Mouse (Mus musculus): ENCODE measurements at regions not wholly inside any gene's neighbourhood (a gene's known extent, or its start where the extent isn't known, plus 50 kb on each side); places are given as distances from the start of the nearest gene placed in this dataset.

- 72% methylated on average over 7 of the region's 7 CpGs for WGBS
- ATAC-seq (replicated peaks) = no peak
- no peaks in the 10 kb centered on the region for H3K4me1 ChIP-seq
Observed at GRCm38 (mm10) chr8:24353842-24354241, 371.8 kb downstream of the Adam3 start.

DNA sequence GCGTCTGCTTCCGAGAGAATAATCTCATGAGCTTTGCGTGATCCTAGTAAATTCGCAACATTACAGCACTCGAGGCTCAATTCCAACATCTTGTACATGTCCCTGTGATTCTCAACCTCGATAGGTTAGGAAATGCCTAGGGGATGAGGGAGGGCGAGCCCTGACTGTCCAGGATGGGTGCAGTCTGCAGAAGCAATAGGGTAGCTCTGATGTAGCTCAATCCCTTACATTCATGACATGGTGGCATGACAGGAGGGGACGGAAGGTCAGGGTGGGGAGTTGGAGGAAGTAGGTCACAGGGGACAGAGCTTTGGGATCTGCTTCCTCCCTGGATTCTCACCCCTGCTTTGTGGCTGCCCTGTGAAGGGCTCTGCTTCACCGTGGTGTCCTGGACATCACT, 373.3 kb downstream of the Adam3 start:
- H3K36me3 ChIP-seq = no peaks in the 10 kb centered on the region
- no peak for ATAC-seq (replicated peaks)
- H3K4me3 ChIP-seq = no peak overlapping the region
- H3K27me3 ChIP-seq = no peaks in the 10 kb centered on the region
- H3K4me1 ChIP-seq = no peaks in the 10 kb centered on the region
- no peaks in the 10 kb centered on the region for H3K9me3 ChIP-seq
- H3K4me2 ChIP-seq (replicated peaks) = no peak overlapping the region
- no peak overlapping the region for H3K27ac ChIP-seq (replicated peaks)
- no peak overlapping the region for H3K9ac ChIP-seq (replicated peaks)
- 86% methylated on average over 9 of the region's 9 CpGs for WGBS

More at GRCm38 (mm10) chr8:24353842-24354241, 371.8 kb downstream of the Adam3 start:
- Histone ChIP-seq H3K9me3 (no peaks in the 10 kb centered on the region), H3K27me3 (no peaks in the 10 kb centered on the region), H3K4me2 (replicated peaks) (no peak overlapping the region), H3K9ac (replicated peaks) (no peak overlapping the region), H3K36me3 (no peaks in the 10 kb centered on the region), H3K27ac (replicated peaks) (no peak overlapping the region), H3K4me3 (no peak overlapping the region)

DNA sequence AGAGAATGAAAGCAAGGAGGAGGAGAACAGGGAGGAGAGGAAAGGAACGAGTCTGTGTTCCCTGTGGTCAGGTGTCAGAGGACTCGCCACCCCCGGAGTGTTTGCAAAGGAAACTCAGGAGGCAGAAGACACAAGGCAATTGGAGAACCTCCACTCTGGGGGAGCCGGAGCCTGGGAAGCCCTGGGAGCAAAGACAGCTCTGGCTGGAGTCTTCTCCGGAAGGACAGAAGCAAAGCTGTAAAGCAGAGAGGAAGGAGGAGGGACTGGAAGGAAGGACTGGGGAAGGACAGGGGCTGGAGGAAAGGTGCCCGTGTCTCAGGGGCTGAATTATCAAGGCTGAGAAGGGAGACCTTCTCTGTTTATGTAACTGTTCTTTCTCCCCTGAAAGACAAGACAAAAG, 373.9 kb downstream of the Adam3 start:
- Histone ChIP-seq H3K9me3 (no peaks in the 10 kb centered on the region), H3K27ac (replicated peaks) (no peak overlapping the region), H3K36me3 (no peaks in the 10 kb centered on the region), H3K4me3 (no peak overlapping the region), H3K4me1 (no peaks in the 10 kb centered on the region), H3K4me2 (replicated peaks) (no peak overlapping the region), H3K27me3 (no peaks in the 10 kb centered on the region), H3K9ac (replicated peaks) (no peak overlapping the region)
- no peak for ATAC-seq (replicated peaks)
- WGBS = 40% methylated on average over 6 of the region's 6 CpGs

GRCm38 (mm10) chr8:24346390-24347113, 379.1 kb downstream of the Adam3 start:
- 78% methylated on average over 6 of the region's 6 CpGs for WGBS
- no peaks in the 10 kb centered on the region for H3K36me3 ChIP-seq
- H3K4me3 ChIP-seq = no peak overlapping the region
- H3K4me1 ChIP-seq = no peaks in the 10 kb centered on the region
- no peak overlapping the region for H3K27ac ChIP-seq (replicated peaks)
- H3K4me2 ChIP-seq (replicated peaks) = no peak overlapping the region
- ATAC-seq (replicated peaks) = no peak
- no peaks in the 10 kb centered on the region for H3K9me3 ChIP-seq
- no peaks in the 10 kb centered on the region for H3K27me3 ChIP-seq
- no peak overlapping the region for H3K9ac ChIP-seq (replicated peaks)

DNA sequence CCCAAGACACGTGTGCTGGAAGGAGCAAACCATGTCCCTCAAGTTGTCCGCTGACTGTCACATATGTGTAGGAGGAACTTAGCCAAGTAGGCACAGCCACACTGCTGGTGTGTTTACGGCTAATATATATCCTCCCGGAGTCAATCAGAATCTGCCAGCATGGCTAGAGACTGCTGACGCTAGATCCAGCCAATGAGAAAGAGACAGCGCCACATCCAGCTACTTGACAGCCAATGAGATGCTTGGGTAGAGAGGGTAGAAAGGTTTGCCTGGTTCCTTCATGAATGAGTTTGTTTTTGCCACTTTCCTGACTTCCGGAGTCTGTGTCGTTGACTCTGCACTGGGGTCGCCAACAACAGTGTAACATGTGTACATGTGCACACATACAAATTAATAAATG, 387.0 kb downstream of the Adam3 start:
- Histone ChIP-seq H3K9ac (replicated peaks) (no peak overlapping the region), H3K9me3 (no peaks in the 10 kb centered on the region), H3K4me3 (no peak overlapping the region), H3K4me1 (no peaks in the 10 kb centered on the region), H3K4me2 (replicated peaks) (no peak overlapping the region), H3K27me3 (no peaks in the 10 kb centered on the region), H3K36me3 (no peaks in the 10 kb centered on the region), H3K27ac (replicated peaks) (no peak overlapping the region)
- ATAC-seq (replicated peaks) = no peak
- WGBS = 89% methylated on average over 9 of the region's 9 CpGs

DNA sequence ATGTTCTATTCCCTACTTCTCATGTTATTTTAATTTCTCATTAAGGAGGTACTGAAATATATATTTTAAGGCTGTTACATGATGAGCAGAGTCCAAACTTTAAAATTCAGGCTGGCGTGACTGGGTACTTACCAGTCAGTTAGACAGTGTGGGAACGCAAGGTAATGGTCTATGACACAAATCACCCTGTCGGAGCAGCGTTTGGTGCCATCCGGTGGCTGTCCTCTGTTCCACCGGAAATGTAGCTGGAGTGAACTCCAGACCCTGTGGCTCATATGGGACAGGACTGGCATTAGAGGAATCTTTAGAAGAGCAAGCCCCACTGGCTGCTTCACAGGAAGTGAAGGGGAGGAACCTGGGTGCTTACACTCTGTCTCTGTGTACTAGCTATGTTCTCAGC, 388.0 kb downstream of the Adam3 start:
- Histone ChIP-seq H3K27ac (replicated peaks) (no peak overlapping the region), H3K9me3 (no peaks in the 10 kb centered on the region), H3K27me3 (no peaks in the 10 kb centered on the region), H3K4me2 (replicated peaks) (no peak overlapping the region), H3K9ac (replicated peaks) (no peak overlapping the region), H3K36me3 (no peaks in the 10 kb centered on the region), H3K4me1 (no peaks in the 10 kb centered on the region), H3K4me3 (no peak overlapping the region)
- ATAC-seq (replicated peaks) = peak; percentile 23; the same call in 1 of the 2 replicates
- WGBS = 57% methylated on average over 6 of the region's 6 CpGs

DNA sequence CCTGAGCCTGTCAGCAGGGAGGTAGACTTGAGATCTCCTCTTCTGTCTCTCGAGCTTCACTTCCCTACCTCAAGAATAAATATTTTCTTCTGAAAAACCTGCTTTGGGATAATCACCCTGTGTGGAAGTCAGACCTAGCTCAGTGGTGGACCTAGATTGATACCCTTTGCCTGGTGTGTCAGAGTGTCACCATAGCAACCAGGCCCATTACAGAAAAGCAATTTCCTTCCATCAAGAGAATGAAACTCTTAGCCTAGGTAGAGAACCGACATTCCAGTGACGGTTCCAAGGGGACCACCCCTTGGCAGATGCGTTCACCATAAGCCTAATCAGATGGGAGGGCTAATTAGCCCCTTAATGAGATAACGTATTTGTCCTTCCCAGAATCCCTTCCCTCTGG, 389.9 kb downstream of the Adam3 start:
- Histone ChIP-seq H3K36me3 (no peaks in the 10 kb centered on the region), H3K4me1 (no peaks in the 10 kb centered on the region), H3K4me2 (replicated peaks) (no peak overlapping the region), H3K27me3 (no peaks in the 10 kb centered on the region), H3K9me3 (no peaks in the 10 kb centered on the region), H3K4me3 (no peak overlapping the region), H3K27ac (replicated peaks) (no peak overlapping the region), H3K9ac (replicated peaks) (no peak overlapping the region)
- 23% methylated on average over 5 of the region's 5 CpGs for whole genome bisulfite sequencing
- no peak for ATAC-seq (replicated peaks)

DNA sequence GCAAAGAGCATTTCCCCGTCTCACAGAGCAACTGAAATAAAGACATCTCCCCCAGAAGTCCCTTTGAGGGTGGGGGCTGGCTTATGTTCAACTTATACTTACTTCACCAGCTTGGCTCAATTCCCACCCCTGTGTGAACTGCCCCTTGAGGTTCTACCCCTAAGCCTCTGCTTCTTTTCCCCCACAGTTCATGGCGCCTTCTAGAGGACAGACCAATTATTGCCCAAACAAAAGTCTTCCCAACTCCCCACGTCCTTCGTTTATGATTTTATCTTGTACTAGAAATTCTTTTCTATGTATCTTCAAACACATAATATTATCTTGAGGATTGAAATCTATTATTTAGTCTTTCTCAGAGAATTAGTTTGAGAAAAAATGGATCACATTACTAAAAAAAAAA, 391.9 kb downstream of the Adam3 start:
- H3K9ac ChIP-seq (replicated peaks) = no peak overlapping the region
- no peaks in the 10 kb centered on the region for H3K27me3 ChIP-seq
- no peaks in the 10 kb centered on the region for H3K4me1 ChIP-seq
- H3K36me3 ChIP-seq = no peaks in the 10 kb centered on the region
- H3K9me3 ChIP-seq = no peaks in the 10 kb centered on the region
- 57% methylated on average over 4 of the region's 4 CpGs for WGBS
- no peak overlapping the region for H3K4me2 ChIP-seq (replicated peaks)
- ATAC-seq (replicated peaks) = no peak
- H3K27ac ChIP-seq (replicated peaks) = no peak overlapping the region
- H3K4me3 ChIP-seq = no peak overlapping the region

DNA sequence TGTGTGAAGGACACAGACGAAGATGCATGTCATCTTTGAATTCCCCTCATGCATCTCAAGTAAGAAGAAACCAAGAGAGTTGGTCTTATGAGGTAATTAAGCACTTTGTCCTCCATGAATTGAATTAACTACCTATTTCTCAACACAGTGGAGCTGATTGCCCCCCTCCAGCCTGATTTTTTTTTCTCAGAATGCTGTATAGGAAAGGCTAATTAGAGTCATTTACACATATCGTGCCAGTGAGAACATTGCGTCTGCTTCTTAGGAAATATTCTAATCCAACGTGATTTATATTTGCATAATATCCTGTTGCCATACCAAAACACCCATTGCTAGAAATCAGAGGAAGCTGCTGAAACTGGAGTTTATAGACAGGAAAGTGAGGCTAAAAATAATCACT, 414.8 kb downstream of the Adam3 start:
- H3K9ac ChIP-seq (replicated peaks) = no peak overlapping the region
- ATAC-seq (replicated peaks) = peak; percentile 46
- no peaks in the 10 kb centered on the region for H3K27me3 ChIP-seq
- H3K9me3 ChIP-seq = no peaks in the 10 kb centered on the region
- 20% methylated on average over 4 of the region's 4 CpGs for WGBS
- H3K4me3 ChIP-seq = no peak overlapping the region
- H3K4me1 ChIP-seq = peaks cover 7% of the 10 kb centered on the region; the same call in 1 of the 2 replicates
- H3K27ac ChIP-seq (replicated peaks) = no peak overlapping the region
- no peaks in the 10 kb centered on the region for H3K36me3 ChIP-seq
- H3K4me2 ChIP-seq (replicated peaks) = no peak overlapping the region

GRCm38 (mm10) chr8:24294565-24294964, 431.1 kb downstream of the Adam3 start:
- H3K4me3 ChIP-seq = no peak overlapping the region
- no peak overlapping the region for H3K9ac ChIP-seq (replicated peaks)
- H3K27ac ChIP-seq (replicated peaks) = no peak overlapping the region
- H3K4me2 ChIP-seq (replicated peaks) = no peak overlapping the region
- no peaks in the 10 kb centered on the region for H3K36me3 ChIP-seq
- no peaks in the 10 kb centered on the region for H3K27me3 ChIP-seq
- H3K4me1 ChIP-seq = no peaks in the 10 kb centered on the region
- H3K9me3 ChIP-seq = peaks cover 5% of the 10 kb centered on the region; the same call in 1 of the 2 replicates
- ATAC-seq (replicated peaks) = no peak
- WGBS = 96% methylated on average over 1 of the region's 1 CpGs

DNA sequence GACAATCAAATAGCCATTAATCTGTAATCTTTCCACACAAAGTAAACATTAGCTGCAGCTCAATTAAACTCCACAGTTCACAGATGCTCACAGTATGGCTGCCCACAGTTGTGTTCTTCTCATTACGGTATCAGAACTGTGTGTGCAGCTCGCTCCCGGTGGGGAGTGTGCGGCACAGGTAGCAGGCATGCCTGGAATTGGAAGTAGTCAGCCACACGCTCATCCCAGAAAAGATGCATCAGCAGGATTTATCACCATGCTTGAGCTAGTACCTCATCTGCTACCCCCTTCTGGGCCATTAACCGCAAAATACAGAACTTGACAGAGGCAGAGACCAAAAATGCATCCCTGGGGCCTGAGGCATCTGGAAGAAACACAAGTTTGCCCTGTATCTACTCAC, 437.8 kb downstream of the Adam3 start:
- ATAC-seq (replicated peaks) = no peak
- Histone ChIP-seq H3K4me2 (replicated peaks) (no peak overlapping the region), H3K4me1 (no peaks in the 10 kb centered on the region), H3K36me3 (no peaks in the 10 kb centered on the region), H3K27me3 (no peaks in the 10 kb centered on the region), H3K27ac (replicated peaks) (no peak overlapping the region), H3K9me3 (peaks cover 5% of the 10 kb centered on the region; the same call in 1 of the 2 replicates), H3K9ac (replicated peaks) (no peak overlapping the region), H3K4me3 (no peak overlapping the region)
- WGBS = 87% methylated on average over 6 of the region's 6 CpGs

GRCm38 (mm10) chr8:24284966-24285365, 440.7 kb downstream of the Adam3 start:
- Histone ChIP-seq H3K27ac (replicated peaks) (no peak overlapping the region), H3K36me3 (no peaks in the 10 kb centered on the region), H3K9ac (replicated peaks) (no peak overlapping the region), H3K4me3 (no peak overlapping the region), H3K27me3 (no peaks in the 10 kb centered on the region), H3K9me3 (no peaks in the 10 kb centered on the region), H3K4me1 (no peaks in the 10 kb centered on the region), H3K4me2 (replicated peaks) (no peak overlapping the region)
- ATAC-seq (replicated peaks) = no peak
- WGBS = 88% methylated on average over 2 of the region's 2 CpGs

DNA sequence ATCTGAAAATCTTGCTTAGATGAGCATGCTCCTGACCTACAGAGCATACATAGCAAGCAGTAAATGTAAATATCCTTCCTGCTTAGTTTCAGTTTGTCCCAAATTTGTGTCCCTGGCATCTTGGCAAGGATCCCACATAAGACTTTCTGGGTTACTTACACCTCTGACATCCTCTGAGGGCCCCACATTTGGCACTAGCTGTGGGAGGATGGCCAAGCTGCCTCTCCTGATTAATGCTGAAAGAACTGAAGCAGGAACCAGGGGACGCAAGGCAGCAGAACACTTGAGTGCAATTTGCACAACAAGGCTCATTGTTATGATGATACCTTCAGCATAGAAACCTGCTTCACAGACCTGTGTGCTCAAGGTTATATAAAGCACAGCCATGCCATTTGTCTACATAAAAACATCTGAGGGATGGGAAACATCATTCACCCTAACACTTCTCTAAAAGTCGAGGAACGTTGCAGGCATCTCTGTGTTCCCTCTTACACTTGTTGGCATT, 441.7 kb downstream of the Adam3 start:
- H3K9me3 ChIP-seq = no peaks in the 10 kb centered on the region
- no peaks in the 10 kb centered on the region for H3K4me1 ChIP-seq
- H3K9ac ChIP-seq (replicated peaks) = no peak overlapping the region
- no peak for ATAC-seq (replicated peaks)
- H3K4me3 ChIP-seq = no peak overlapping the region
- WGBS = 83% methylated on average over 3 of the region's 3 CpGs
- no peak overlapping the region for H3K27ac ChIP-seq (replicated peaks)
- no peaks in the 10 kb centered on the region for H3K36me3 ChIP-seq
- no peaks in the 10 kb centered on the region for H3K27me3 ChIP-seq
- no peak overlapping the region for H3K4me2 ChIP-seq (replicated peaks)

All from forebrain, embryonic 15.5 days (tissue).